Mouse (Mus musculus): Measurements from ENCODE around the gene Ccsap. TPM values are rescaled to one million over a fixed set of nuclear protein-coding genes. Genes with fewer than 3 reads are reported as not detected.

The Ccsap gene
- polyA plus RNA-seq, 1 experiment from 2014 or later: 8.4 TPM

- ATAC-seq (ENCODE audit: insufficient number of reproducible peaks, insufficient read depth, low FRiP score, low TSS enrichment, low read depth): no peak
These were observed 23.7 kb downstream of the Ccsap start for GRCm38 (mm10) chr8:123836354-123836753.

GRCm38 (mm10) chr8:123835451-123835850 is 24.6 kb downstream of the Ccsap start:
- H3K4me1 ChIP-seq (replicated peaks): no peaks in the 10 kb centered on the region
- 53% methylated on average over 9 of the region's 9 CpGs for WGBS

More at GRCm38 (mm10) chr8:123836354-123836753, 23.7 kb downstream of the Ccsap start:
- H3K4me2 ChIP-seq: no peak overlapping the region
- WGBS: 92% methylated on average over 6 of the region's 6 CpGs
- H3K9ac ChIP-seq (replicated peaks): no peak overlapping the region
- H3K27me3 ChIP-seq: no peaks in the 10 kb centered on the region
- peaks cover 63% of the 10 kb centered on the region for H3K36me3 ChIP-seq
- no peak overlapping the region for H3K4me3 ChIP-seq (replicated peaks)
- no peaks in the 10 kb centered on the region for H3K9me3 ChIP-seq
- no peaks in the 10 kb centered on the region for H3K4me1 ChIP-seq (replicated peaks)
- no peak overlapping the region for H3K27ac ChIP-seq

GRCm38 (mm10) chr8:123832757-123833156 is 27.3 kb downstream of the Ccsap start:
- 95% methylated on average over 4 of the region's 4 CpGs for WGBS
- ATAC-seq (ENCODE audit: insufficient number of reproducible peaks, insufficient read depth, low FRiP score, low TSS enrichment, low read depth): no peak

More at GRCm38 (mm10) chr8:123835451-123835850, 24.6 kb downstream of the Ccsap start:
- Histone ChIP-seq H3K9me3 (no peaks in the 10 kb centered on the region), H3K4me2 (no peak overlapping the region), H3K9ac (replicated peaks) (no peak overlapping the region), H3K36me3 (peaks cover 72% of the 10 kb centered on the region), H3K27ac (no peak overlapping the region), H3K27me3 (no peaks in the 10 kb centered on the region), H3K4me3 (replicated peaks) (no peak overlapping the region)
- ATAC-seq (ENCODE audit: insufficient number of reproducible peaks, insufficient read depth, low FRiP score, low TSS enrichment, low read depth): no peak; the same call in 1 of the 2 replicates

GRCm38 (mm10) chr8:123827523-123827922 is 32.5 kb downstream of the Ccsap start:
- WGBS: 94% methylated on average over 13 of the region's 13 CpGs
- Histone ChIP-seq H3K4me1 (replicated peaks) (no peaks in the 10 kb centered on the region), H3K27me3 (no peaks in the 10 kb centered on the region), H3K9ac (replicated peaks) (no peak overlapping the region), H3K4me2 (no peak overlapping the region), H3K36me3 (peaks cover 94% of the 10 kb centered on the region), H3K27ac (no peak overlapping the region), H3K9me3 (peaks cover 7% of the 10 kb centered on the region; the same call in 1 of the 2 replicates), H3K4me3 (replicated peaks) (no peak overlapping the region)
- no peak for ATAC-seq (ENCODE audit: insufficient number of reproducible peaks, insufficient read depth, low FRiP score, low TSS enrichment, low read depth)

More at GRCm38 (mm10) chr8:123832757-123833156, 27.3 kb downstream of the Ccsap start:
- Histone ChIP-seq H3K9ac (replicated peaks) (no peak overlapping the region), H3K27ac (no peak overlapping the region), H3K4me3 (replicated peaks) (no peak overlapping the region), H3K27me3 (no peaks in the 10 kb centered on the region), H3K36me3 (peaks cover 93% of the 10 kb centered on the region), H3K4me1 (replicated peaks) (no peaks in the 10 kb centered on the region), H3K9me3 (no peaks in the 10 kb centered on the region), H3K4me2 (no peak overlapping the region)

- WGBS: 90% methylated on average over 7 of the region's 7 CpGs
- Histone ChIP-seq H3K27me3 (no peaks in the 10 kb centered on the region), H3K4me1 (replicated peaks) (no peaks in the 10 kb centered on the region), H3K27ac (no peak overlapping the region), H3K9ac (replicated peaks) (no peak overlapping the region), H3K9me3 (peaks cover 7% of the 10 kb centered on the region; the same call in 1 of the 2 replicates), H3K36me3 (peaks cover 87% of the 10 kb centered on the region), H3K4me2 (no peak overlapping the region), H3K4me3 (replicated peaks) (no peak overlapping the region)
- no peak for ATAC-seq (ENCODE audit: insufficient number of reproducible peaks, insufficient read depth, low FRiP score, low TSS enrichment, low read depth)
These were observed 33.3 kb downstream of the Ccsap start for GRCm38 (mm10) chr8:123826758-123827157.

- Histone ChIP-seq H3K4me1 (replicated peaks) (no peaks in the 10 kb centered on the region), H3K9ac (replicated peaks) (no peak overlapping the region), H3K4me2 (no peak overlapping the region), H3K4me3 (replicated peaks) (no peak overlapping the region), H3K27ac (no peak overlapping the region), H3K27me3 (no peaks in the 10 kb centered on the region), H3K9me3 (peaks cover 7% of the 10 kb centered on the region; the same call in 1 of the 2 replicates), H3K36me3 (peaks cover 86% of the 10 kb centered on the region)
- no peak for ATAC-seq (ENCODE audit: insufficient number of reproducible peaks, insufficient read depth, low FRiP score, low TSS enrichment, low read depth)
- WGBS: 62% methylated on average over 9 of the region's 9 CpGs
These were observed 34.0 kb downstream of the Ccsap start for GRCm38 (mm10) chr8:123826001-123826400.

- WGBS: 94% methylated on average over 18 of the region's 18 CpGs
- H3K4me1 ChIP-seq (replicated peaks): no peaks in the 10 kb centered on the region
- no peak for ATAC-seq (ENCODE audit: insufficient number of reproducible peaks, insufficient read depth, low FRiP score, low TSS enrichment, low read depth)
- no peak overlapping the region for H3K4me2 ChIP-seq
- peaks cover 7% of the 10 kb centered on the region; the same call in 1 of the 2 replicates for H3K9me3 ChIP-seq
- H3K36me3 ChIP-seq: peaks cover 71% of the 10 kb centered on the region
- H3K27me3 ChIP-seq: no peaks in the 10 kb centered on the region
- no peak overlapping the region for H3K27ac ChIP-seq
- no peak overlapping the region for H3K4me3 ChIP-seq (replicated peaks)
- no peak overlapping the region for H3K9ac ChIP-seq (replicated peaks)
These were observed 36.4 kb downstream of the Ccsap start for GRCm38 (mm10) chr8:123823532-123824123.

- ATAC-seq (ENCODE audit: insufficient number of reproducible peaks, insufficient read depth, low FRiP score, low TSS enrichment, low read depth): no peak
- no peaks in the 10 kb centered on the region for H3K27me3 ChIP-seq
- 97% methylated on average over 10 of the region's 10 CpGs for WGBS
- H3K4me3 ChIP-seq (replicated peaks): no peak overlapping the region
- no peaks in the 10 kb centered on the region for H3K4me1 ChIP-seq (replicated peaks)
- H3K27ac ChIP-seq: no peak overlapping the region
- H3K9me3 ChIP-seq: peaks cover 7% of the 10 kb centered on the region; the same call in 1 of the 2 replicates
- H3K4me2 ChIP-seq: no peak overlapping the region
- H3K9ac ChIP-seq (replicated peaks): no peak overlapping the region
- H3K36me3 ChIP-seq: peaks cover 66% of the 10 kb centered on the region
These were observed 36.9 kb downstream of the Ccsap start for GRCm38 (mm10) chr8:123823111-123823510.

GRCm38 (mm10) chr8:123820780-123821179 is 39.2 kb downstream of the Ccsap start:
- Histone ChIP-seq H3K9me3 (peaks cover 7% of the 10 kb centered on the region; the same call in 1 of the 2 replicates), H3K27ac (no peak overlapping the region), H3K36me3 (peaks cover 61% of the 10 kb centered on the region), H3K4me3 (replicated peaks) (no peak overlapping the region), H3K9ac (replicated peaks) (no peak overlapping the region), H3K4me1 (replicated peaks) (0 out of 2 replicates have a peak, but pooled peaks cover under 1% of the 10 kb centered on the region), H3K27me3 (no peaks in the 10 kb centered on the region), H3K4me2 (no peak overlapping the region)
- no peak for ATAC-seq (ENCODE audit: insufficient number of reproducible peaks, insufficient read depth, low FRiP score, low TSS enrichment, low read depth)
- 94% methylated on average over 6 of the region's 6 CpGs for WGBS

- no peaks in the 10 kb centered on the region for H3K27me3 ChIP-seq
- H3K9ac ChIP-seq (replicated peaks): no peak overlapping the region
- no peak overlapping the region for H3K4me3 ChIP-seq (replicated peaks)
- H3K36me3 ChIP-seq: peaks cover 58% of the 10 kb centered on the region
- WGBS: 90% methylated on average over 19 of the region's 19 CpGs
- ATAC-seq (ENCODE audit: insufficient number of reproducible peaks, insufficient read depth, low FRiP score, low TSS enrichment, low read depth): no peak
- H3K4me2 ChIP-seq: no peak overlapping the region
- H3K4me1 ChIP-seq (replicated peaks): 0 out of 2 replicates have a peak, but pooled peaks cover 3% of the 10 kb centered on the region
- peaks cover 7% of the 10 kb centered on the region; the same call in 1 of the 2 replicates for H3K9me3 ChIP-seq
- H3K27ac ChIP-seq: no peak overlapping the region
These were observed 40.1 kb downstream of the Ccsap start for GRCm38 (mm10) chr8:123819683-123820610.

GRCm38 (mm10) chr8:123817747-123818146 is 42.3 kb downstream of the Ccsap start:
- Histone ChIP-seq H3K9me3 (peaks cover 2% of the 10 kb centered on the region; the same call in 1 of the 2 replicates), H3K36me3 (peaks cover 38% of the 10 kb centered on the region), H3K4me2 (no peak overlapping the region), H3K4me3 (replicated peaks) (no peak overlapping the region), H3K4me1 (replicated peaks) (peaks cover 16% of the 10 kb centered on the region), H3K27ac (no peak overlapping the region), H3K27me3 (no peaks in the 10 kb centered on the region), H3K9ac (replicated peaks) (no peak overlapping the region)
- no peak for ATAC-seq (ENCODE audit: insufficient number of reproducible peaks, insufficient read depth, low FRiP score, low TSS enrichment, low read depth)
- WGBS: 90% methylated on average over 11 of the region's 11 CpGs
